Mouse (Mus musculus): ENCODE results near the gene Hkdc1. TPM values are rescaled to one million over a fixed set of nuclear protein-coding genes. Genes with fewer than 3 reads are reported as not detected.

The Hkdc1 gene
- polyA plus RNA-seq, 1 experiment from 2014 or later: 28.5 TPM

DNA sequence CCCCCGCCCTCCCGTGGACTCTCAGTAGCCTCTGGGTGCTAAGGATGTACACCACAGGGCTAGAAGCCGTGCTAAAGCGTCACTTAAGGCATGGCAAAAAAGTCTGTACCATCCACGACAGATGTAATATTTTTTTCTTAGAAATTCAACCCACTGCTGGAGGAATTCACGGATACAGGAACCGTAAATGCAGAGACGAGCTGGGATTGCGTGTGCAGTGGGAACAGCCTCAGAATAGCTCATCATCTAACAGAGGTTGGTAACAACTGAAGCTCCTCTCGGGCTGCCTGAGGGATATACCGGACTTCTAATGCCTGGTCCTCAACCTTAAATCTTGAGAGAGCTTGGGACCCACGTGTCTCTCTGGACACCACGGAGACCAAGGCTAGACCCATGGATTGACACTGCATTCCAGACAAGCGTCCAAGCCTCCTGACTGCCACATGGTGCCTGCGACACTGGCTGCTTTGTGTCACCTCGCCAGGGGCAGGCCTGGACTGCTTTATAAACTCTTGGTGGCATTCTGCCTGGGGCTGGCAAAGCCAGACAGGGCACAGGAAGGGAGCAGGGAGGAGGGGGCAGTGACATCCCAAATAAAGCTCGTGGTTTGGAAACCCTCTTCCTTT lies 66.1 kb downstream of the Hkdc1 start:
- Histone ChIP-seq H3K9ac (no peak overlapping the region), H3K4me3 (replicated peaks) (no peak overlapping the region), H3K4me2 (replicated peaks) (no peak overlapping the region), H3K27me3 (replicated peaks) (no peaks in the 10 kb centered on the region), H3K4me1 (replicated peaks) (no peaks in the 10 kb centered on the region), H3K9me3 (no peaks in the 10 kb centered on the region), H3K27ac (no peak overlapping the region), H3K36me3 (no peaks in the 10 kb centered on the region)
- 80% methylated on average over 17 of the region's 17 CpGs for WGBS
- ATAC-seq: no peak

DNA sequence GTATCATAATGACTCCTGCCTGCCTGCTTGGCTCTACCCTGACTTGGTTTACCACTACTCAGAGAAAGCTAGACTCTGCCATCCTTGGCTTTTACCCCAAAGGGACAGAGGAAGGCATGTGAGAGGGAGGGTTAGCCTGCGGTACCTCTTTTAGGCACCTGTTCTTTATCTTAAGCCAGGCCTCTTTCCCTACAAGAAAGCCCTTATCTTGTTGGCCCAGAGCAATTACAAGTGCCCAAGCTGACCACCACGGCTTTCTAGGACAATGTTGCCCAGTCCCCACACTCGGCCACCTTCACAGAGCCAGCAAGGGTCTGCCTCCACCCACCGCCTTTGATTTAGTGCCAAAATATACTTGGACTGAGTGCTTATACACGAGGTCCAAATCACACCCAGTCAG lies 77.1 kb downstream of the Hkdc1 start:
- Histone ChIP-seq H3K27ac (no peak overlapping the region), H3K4me2 (replicated peaks) (no peak overlapping the region), H3K4me1 (replicated peaks) (no peaks in the 10 kb centered on the region; the same call in 1 of the 2 replicates), H3K9ac (no peak overlapping the region), H3K27me3 (replicated peaks) (no peaks in the 10 kb centered on the region), H3K36me3 (no peaks in the 10 kb centered on the region), H3K9me3 (no peaks in the 10 kb centered on the region), H3K4me3 (replicated peaks) (no peak overlapping the region)
- WGBS: 76% methylated on average over 5 of the region's 5 CpGs
- no peak for ATAC-seq

DNA sequence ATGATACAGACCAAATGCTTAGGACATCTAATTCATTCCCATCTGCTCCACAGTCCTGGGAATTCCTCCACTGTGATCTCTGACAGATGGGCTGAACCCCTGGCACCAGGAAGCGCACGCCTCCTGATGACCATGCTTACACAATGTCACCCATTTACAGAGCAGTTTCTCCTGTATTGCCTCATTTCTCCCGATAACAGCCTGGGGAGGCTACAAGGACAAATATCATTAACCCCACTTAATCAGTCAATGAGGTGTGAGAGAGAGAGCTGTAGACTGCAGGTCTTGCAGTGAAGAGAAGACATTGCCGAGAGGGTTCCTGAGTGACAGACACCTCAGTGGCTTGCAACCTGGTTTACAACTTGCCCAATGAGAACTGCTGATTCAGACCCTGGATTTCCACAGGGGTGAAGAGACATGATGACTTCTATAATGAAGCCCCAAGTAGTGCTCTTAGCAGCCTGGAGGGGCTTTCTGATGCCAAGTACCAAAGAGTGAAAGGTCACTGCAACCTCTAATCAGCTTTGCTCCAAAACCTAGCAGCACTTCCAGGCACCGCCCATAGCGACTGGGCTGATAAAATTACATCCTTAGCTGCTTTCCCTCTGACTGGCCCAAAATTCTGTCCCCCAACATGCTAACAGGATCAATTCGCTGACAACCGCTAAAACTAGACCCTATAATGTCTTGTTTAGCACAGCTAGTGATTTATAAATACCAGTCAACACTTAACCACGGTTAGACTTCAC lies 78.1 kb downstream of the Hkdc1 start:
- 68% methylated on average over 9 of the region's 9 CpGs for WGBS

DNA sequence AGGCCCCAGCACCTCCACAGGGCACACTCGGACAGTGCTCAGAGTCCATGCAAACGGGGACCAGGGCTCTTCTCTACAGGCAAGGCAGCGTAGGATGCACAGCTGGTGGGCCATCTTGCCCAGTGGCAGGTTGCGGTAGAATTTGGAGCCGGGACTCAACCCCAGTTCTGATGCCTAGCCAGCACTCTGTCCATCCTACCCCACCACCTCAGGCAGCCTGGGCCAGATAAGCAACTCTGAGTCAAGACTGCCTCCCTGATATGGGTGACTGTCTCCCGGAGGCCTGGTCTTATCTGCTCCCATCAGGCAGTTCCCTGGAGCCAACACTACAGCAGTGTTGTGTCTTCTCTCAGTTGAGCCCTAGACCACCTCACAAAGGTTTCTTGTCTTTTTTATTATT lies 79.8 kb downstream of the Hkdc1 start:
- WGBS: 84% methylated on average over 6 of the region's 6 CpGs
- ATAC-seq: no peak

More for the DNA sequence above, 78.1 kb downstream of the Hkdc1 start:
- no peaks in the 10 kb centered on the region for H3K36me3 ChIP-seq
- H3K4me3 ChIP-seq (replicated peaks): no peak overlapping the region
- H3K27ac ChIP-seq: no peak overlapping the region
- 0 out of 2 replicates have a peak, but pooled peaks have one; percentile 18 for ATAC-seq
- H3K27me3 ChIP-seq (replicated peaks): no peaks in the 10 kb centered on the region
- no peak overlapping the region for H3K4me2 ChIP-seq (replicated peaks)
- no peaks in the 10 kb centered on the region for H3K9me3 ChIP-seq
- no peak overlapping the region for H3K9ac ChIP-seq
- peaks cover 4% of the 10 kb centered on the region; the same call in 1 of the 2 replicates for H3K4me1 ChIP-seq (replicated peaks)

GRCm38 (mm10) chr10:62341956-62342355 lies 80.3 kb downstream of the Hkdc1 start:
- no peak overlapping the region for H3K4me3 ChIP-seq (replicated peaks)
- H3K36me3 ChIP-seq: no peaks in the 10 kb centered on the region
- no peaks in the 10 kb centered on the region for H3K27me3 ChIP-seq (replicated peaks)
- H3K9ac ChIP-seq: no peak overlapping the region
- no peak for ATAC-seq
- WGBS: 83% methylated on average over 4 of the region's 4 CpGs
- H3K4me2 ChIP-seq (replicated peaks): no peak overlapping the region
- H3K4me1 ChIP-seq (replicated peaks): peaks cover 19% of the 10 kb centered on the region
- H3K9me3 ChIP-seq: no peaks in the 10 kb centered on the region
- H3K27ac ChIP-seq: no peak overlapping the region

More for the DNA sequence above, 79.8 kb downstream of the Hkdc1 start:
- H3K4me1 ChIP-seq (replicated peaks): peaks cover 16% of the 10 kb centered on the region
- no peak overlapping the region for H3K27ac ChIP-seq
- H3K4me2 ChIP-seq (replicated peaks): no peak overlapping the region
- H3K36me3 ChIP-seq: no peaks in the 10 kb centered on the region
- H3K27me3 ChIP-seq (replicated peaks): no peaks in the 10 kb centered on the region
- no peak overlapping the region for H3K4me3 ChIP-seq (replicated peaks)
- H3K9me3 ChIP-seq: no peaks in the 10 kb centered on the region
- no peak overlapping the region for H3K9ac ChIP-seq

- H3K4me2 ChIP-seq (replicated peaks): peak overlapping the region; percentile 86
- H3K36me3 ChIP-seq: no peaks in the 10 kb centered on the region
- 27% methylated on average over 3 of the region's 3 CpGs for WGBS
- H3K4me1 ChIP-seq (replicated peaks): peaks cover 26% of the 10 kb centered on the region
- no peak for ATAC-seq
- H3K9ac ChIP-seq: peak overlapping the region; percentile 64
- H3K4me3 ChIP-seq (replicated peaks): peak overlapping the region; percentile 71
- peak overlapping the region; percentile 88 for H3K27ac ChIP-seq
- H3K9me3 ChIP-seq: no peaks in the 10 kb centered on the region
- no peaks in the 10 kb centered on the region for H3K27me3 ChIP-seq (replicated peaks)
These were observed 81.3 kb downstream of the Hkdc1 start for GRCm38 (mm10) chr10:62340991-62341390.

DNA sequence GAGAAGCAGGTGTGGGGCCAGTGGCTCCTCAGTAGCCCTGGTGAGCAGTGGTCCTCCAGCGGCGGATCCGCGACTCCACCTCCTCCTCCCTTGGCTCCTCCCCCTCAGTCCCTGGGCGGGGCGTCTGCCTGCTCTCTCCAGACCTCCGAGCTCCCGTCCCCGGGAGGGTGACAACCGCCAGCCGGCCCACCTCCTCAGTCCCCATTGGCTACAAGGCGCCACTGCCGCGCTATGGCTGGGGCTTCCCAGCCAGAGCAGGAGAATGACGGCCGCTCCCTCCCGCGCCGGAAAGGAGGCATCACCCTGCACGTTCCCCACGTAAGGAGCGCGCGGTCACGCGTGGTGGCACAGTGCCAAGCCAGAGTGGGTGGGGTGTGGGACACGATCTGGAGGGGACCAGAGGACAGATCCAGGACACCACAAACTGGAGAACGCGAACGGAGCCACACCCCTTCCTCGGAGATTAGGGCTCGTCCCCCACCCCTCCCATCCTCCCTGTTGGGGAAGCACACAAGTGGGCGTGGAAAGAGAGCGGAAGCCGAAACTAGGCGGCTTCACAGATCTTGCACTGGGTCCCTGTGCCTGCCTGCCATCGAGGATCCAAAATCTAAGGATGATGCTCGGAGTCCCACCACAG lies 82.1 kb downstream of the Hkdc1 start:
- Histone ChIP-seq H3K36me3 (no peaks in the 10 kb centered on the region), H3K9ac (peak overlapping the region; percentile 64), H3K27ac (peak overlapping the region; percentile 88), H3K4me1 (replicated peaks) (peaks cover 27% of the 10 kb centered on the region), H3K9me3 (no peaks in the 10 kb centered on the region), H3K4me3 (replicated peaks) (peak overlapping the region; percentile 71), H3K27me3 (replicated peaks) (no peaks in the 10 kb centered on the region), H3K4me2 (replicated peaks) (peak overlapping the region; percentile 86)
- ATAC-seq: peak; percentile 97
- under 1% methylated on average over 35 of the region's 38 CpGs for WGBS

DNA sequence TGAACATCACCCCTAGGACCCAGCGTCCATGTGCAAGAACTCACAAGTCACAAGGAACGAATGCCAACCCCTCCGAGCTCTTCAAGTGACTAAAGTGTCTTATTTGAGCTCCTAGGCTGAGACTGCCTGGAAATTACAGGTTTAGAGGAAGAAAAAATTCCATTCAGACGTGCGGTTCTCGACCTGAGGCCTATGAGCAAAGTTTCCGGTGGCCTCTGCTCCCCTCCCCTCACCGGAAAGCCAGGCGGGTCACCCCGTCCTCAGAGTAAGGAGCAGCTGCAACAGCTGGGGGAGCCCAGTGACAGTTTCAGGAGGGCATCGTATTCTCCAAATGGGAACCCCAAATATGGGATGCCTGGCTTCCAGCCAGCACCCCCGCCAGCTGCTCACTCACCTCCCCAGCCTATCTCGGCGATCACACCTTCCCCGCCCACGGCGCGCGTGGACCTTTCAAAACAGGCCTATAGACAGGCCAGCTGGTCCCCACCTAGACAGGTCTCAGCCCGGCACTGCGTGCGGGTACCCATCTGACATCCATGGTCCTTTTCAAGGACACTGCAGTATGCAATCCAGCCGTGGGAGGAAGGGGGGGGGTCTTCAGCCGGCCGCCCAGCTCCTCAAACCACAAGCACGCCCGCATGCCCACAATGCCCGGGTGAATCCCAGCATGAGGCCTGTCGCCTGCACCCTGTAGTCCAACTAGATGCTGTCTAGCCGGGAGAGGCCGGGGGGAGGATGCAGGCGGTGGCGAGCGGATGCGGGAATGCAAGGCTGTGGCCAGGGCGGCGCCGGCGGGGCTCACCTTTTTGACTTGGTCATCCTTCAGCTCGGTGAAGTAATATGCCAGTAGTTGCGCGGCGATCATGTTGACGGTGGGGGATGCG lies 82.8 kb downstream of the Hkdc1 start:
- ATAC-seq: peak; percentile 50
- H3K27ac ChIP-seq: peak overlapping the region; percentile 88
- peaks cover 27% of the 10 kb centered on the region for H3K4me1 ChIP-seq (replicated peaks)
- H3K9me3 ChIP-seq: no peaks in the 10 kb centered on the region
- no peaks in the 10 kb centered on the region for H3K27me3 ChIP-seq (replicated peaks)
- H3K36me3 ChIP-seq: no peaks in the 10 kb centered on the region
- peak overlapping the region; percentile 71 for H3K4me3 ChIP-seq (replicated peaks)
- H3K9ac ChIP-seq: peak overlapping the region; percentile 64
- H3K4me2 ChIP-seq (replicated peaks): peak overlapping the region; percentile 86
- 4% methylated on average over 45 of the region's 45 CpGs for WGBS

DNA sequence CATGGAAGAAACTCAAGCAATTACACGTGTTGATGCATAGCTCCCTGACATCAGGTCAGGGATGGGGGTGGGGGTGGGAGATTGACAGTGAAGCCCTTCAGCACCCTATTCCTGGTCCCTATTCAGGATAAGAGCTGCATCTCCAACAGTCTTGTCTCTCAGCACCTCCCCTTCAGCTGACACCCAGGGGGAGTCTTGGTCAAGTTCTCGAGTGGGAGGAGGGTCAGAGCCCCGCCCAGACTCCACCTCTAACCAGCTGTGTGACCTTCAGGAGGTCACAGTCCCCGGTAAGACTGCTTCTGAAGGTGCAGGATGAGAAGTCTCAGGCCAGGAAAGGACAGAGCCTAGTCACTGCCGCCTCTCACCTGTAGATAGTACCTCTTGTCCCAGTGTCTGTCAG lies 83.7 kb downstream of the Hkdc1 start:
- Histone ChIP-seq H3K27ac (no peak overlapping the region), H3K9me3 (no peaks in the 10 kb centered on the region), H3K4me3 (replicated peaks) (peak overlapping the region; percentile 71), H3K4me1 (replicated peaks) (peaks cover 27% of the 10 kb centered on the region), H3K4me2 (replicated peaks) (peak overlapping the region; percentile 86), H3K9ac (peak overlapping the region; percentile 64; the same call in 1 of the 2 replicates), H3K36me3 (no peaks in the 10 kb centered on the region), H3K27me3 (replicated peaks) (no peaks in the 10 kb centered on the region)
- ATAC-seq: no peak
- WGBS: 36% methylated on average over 5 of the region's 5 CpGs

DNA sequence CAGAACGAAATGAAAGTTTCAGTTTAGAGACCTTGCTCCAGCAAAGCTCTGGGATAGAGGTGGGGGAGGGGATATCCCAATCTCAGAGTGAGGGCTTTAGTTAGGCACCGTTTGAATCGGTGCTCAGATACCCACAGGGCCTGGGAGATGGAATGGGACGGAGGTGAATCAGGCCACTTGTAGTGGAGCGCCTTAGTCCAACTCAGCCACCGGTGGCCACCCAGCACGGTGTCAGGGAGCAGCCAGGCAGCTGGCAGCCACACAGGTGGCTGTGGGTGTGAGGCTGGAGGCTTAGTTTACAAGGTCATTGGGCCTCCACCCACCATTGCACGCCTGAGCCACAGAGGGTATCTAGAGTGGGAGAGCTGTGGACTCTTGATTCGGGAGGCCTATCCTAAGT lies 84.1 kb downstream of the Hkdc1 start:
- no peaks in the 10 kb centered on the region for H3K36me3 ChIP-seq
- no peak overlapping the region for H3K9ac ChIP-seq
- no peak for ATAC-seq
- H3K4me1 ChIP-seq (replicated peaks): peaks cover 27% of the 10 kb centered on the region
- H3K4me3 ChIP-seq (replicated peaks): 0 out of 2 replicates have a peak overlapping the region, but pooled peaks have one; percentile 71
- H3K4me2 ChIP-seq (replicated peaks): peak overlapping the region; percentile 86; the same call in 1 of the 2 replicates
- no peaks in the 10 kb centered on the region for H3K27me3 ChIP-seq (replicated peaks)
- H3K9me3 ChIP-seq: no peaks in the 10 kb centered on the region
- no peak overlapping the region for H3K27ac ChIP-seq
- 48% methylated on average over 9 of the region's 9 CpGs for WGBS

GRCm38 (mm10) chr10:62336601-62337578 lies 85.4 kb downstream of the Hkdc1 start:
- Histone ChIP-seq H3K4me1 (replicated peaks) (peaks cover 32% of the 10 kb centered on the region), H3K27ac (no peak overlapping the region)

More at GRCm38 (mm10) chr10:62336601-62337578, 85.4 kb downstream of the Hkdc1 start:
- Histone ChIP-seq H3K4me2 (replicated peaks) (no peak overlapping the region), H3K9me3 (no peaks in the 10 kb centered on the region), H3K4me3 (replicated peaks) (no peak overlapping the region; the same call in 1 of the 2 replicates), H3K27me3 (replicated peaks) (no peaks in the 10 kb centered on the region), H3K9ac (no peak overlapping the region), H3K36me3 (no peaks in the 10 kb centered on the region)
- no peak for ATAC-seq
- 43% methylated on average over 12 of the region's 12 CpGs for WGBS

Data from intestine, embryonic 15.5 days (tissue).